Mouse (Mus musculus): ENCODE results near the gene Bcl2. TPM values are rescaled to one million over a fixed set of nuclear protein-coding genes. Genes with fewer than 3 reads are reported as not detected.

Gene Bcl2
- total RNA-seq, 4 experiments from 2014 or later = 3.7 to 5.4 (median 4.2) TPM

DNA sequence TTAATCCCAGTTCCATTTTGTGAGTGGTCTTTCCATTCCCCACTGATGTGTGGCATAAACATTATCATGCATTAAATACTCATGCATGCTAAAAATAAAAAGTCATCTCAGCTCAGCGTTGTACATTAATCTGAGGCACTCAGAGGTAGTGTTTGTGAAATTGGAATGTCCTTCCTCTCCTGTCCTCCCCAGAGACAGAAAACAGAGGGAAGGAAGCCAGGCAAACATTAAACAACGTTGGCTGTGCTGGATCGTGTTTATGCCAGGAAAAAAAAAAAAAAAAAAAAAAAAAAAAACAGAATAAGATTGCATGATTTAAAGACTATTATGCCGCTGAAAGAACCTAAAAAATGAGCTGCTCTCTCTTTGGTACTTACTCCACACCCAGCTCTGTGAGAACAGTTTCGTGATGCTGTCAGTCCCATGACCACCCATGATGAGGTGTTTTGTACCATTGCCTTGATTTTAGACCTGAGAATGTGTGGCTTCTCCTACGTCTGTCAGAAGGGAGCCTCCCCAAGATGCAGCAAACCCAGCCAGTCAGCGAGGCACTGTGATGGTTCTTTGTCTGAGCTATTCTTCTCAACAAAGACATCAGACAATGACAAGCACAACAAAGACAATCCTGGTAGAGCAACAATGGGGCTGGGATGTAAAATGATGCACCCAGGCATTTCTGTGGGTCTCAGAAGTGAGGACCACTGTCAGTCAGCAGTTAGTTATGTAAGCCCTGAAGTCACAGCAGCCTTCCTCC is 200.0 kb downstream of the Bcl2 start:
- DNase-seq (ENCODE audit: low spot score) = no peak

DNA sequence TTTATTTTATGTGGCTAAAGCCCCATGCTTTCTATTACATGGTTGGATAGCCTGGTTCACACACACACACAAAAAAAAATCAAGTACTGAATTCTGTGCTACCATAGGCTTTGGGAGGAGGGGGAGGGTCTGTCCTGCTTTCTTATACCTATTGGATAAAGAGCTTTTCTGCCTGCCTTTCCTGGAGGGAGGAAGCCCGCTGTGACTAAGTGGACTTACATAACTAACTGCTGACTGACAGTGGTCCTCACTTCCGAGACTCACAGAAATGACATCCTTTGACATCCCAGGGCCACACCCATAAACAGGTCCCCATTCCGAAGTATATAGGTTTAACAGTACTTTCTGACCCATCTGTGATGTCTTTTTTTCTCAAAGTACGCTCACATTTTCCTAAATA is 200.6 kb downstream of the Bcl2 start:
- no peak for DNase-seq (ENCODE audit: low spot score)

DNA sequence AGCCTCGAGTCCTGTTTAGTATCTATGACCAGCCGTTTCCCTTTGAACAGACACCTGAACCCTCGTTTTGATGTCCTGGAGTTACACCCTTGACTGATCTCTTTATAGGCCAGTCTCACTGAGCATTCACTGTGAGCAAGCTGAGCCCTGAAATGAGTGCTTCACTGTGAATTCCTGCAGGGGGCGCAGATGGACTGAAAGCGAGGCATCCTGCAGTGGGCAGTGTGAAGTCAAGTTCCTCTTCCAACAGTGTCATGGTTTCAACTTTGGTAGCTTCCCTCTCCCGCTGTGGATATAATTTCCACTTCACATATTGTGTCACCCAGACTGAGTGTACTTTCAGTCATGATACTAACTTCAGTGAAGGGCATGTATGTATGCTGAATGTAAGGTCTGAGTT is 202.5 kb downstream of the Bcl2 start:
- DNase-seq (ENCODE audit: low spot score) = peak; percentile 85

GRCm38 (mm10) chr1:106507556-106507955 is 206.5 kb downstream of the Bcl2 start:
- DNase-seq (ENCODE audit: low spot score) = no peak

DNA sequence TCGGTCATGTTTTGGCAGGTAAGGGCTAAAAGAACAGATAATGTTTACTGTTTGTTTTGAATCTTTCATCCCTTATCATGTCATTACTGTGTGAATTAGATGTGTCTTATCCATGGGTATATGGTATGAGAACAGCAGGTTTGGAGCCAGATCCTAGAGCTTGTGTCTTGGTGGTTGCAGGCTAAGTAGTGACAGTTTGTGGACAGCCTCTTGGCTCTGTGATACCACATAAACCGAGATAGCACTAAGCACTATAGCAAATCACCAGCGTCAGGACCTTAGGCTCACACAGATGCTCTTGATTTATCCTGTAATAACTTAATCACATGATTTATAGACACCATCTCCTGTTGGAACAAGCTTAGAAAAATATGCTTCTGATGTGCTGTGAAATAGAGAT is 210.2 kb downstream of the Bcl2 start:
- DNase-seq (ENCODE audit: low spot score) = no peak

GRCm38 (mm10) chr1:106503407-106503806 is 210.7 kb downstream of the Bcl2 start:
- DNase-seq (ENCODE audit: low spot score) = no peak

DNA sequence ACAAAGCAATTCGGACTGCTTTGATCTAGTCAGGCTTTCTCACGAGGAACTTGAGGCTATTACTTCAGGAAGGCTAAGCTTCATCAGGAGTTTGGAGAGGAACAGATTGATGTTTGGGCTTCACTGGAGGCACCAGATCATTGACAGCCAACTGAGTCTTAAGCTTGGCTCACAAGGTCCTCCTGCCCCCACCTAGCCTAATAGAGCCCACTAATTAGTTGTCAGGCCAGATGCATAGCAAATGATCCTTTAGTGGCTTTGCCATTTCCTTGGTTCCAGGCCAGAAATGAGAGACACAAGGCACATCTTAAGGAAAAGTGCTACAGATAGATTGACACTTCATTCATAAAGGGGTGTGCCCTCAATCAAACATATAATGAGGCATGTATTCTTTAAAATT is 216.1 kb downstream of the Bcl2 start:
- DNase-seq (ENCODE audit: low spot score) = no peak

Small RNA genes within 50 kb of the gene (microRNA-seq; reads per million reads assigned to microRNA genes)
- not detected for gene Mir3473f

Other genes starting within 250 kb of the Bcl2 start
- 1 to 10 TPM; 4.3 to 7.5 (median 5.0) TPM for gene Kdsr, start 45.5 kb upstream of the Bcl2 start, total RNA-seq (2022)
- 10 to 100 TPM; 25.6 to 34.9 (median 29.4) TPM for gene Vps4b, start 82.5 kb upstream of the Bcl2 start, total RNA-seq (2022)
- under 1 TPM in 1 of 4 experiments, not detected in 3; 0.28 TPM for gene Serpinb5, start 146.9 kb upstream of the Bcl2 start, total RNA-seq (2022)
- not detected for gene Serpinb12, start 220.2 kb upstream of the Bcl2 start, total RNA-seq (2022)